Mouse (Mus musculus) liver, embryonic 15.5 days (tissue): ENCODE measurements around the gene Glyctk. TPM values are rescaled to one million over a fixed set of nuclear protein-coding genes. Genes with fewer than 3 reads are reported as not detected.
A peak's percentile ranks its signal among the peaks of the same experiment; 100 is the strongest.
"Not testable (repeated sequence)": the region's sequence is repeated elsewhere in the genome, so short reads cannot be mapped to it uniquely, and the experiment has no call there.

ENCODE experiments used
- ATAC-seq: fragments of 200-750 bp; cut with Nextera tagmentation; 2 replicates; pipeline ENCODE4 v1.8.0; 2017; ENCODE audit warnings: moderate number of reproducible peaks, mild to moderate bottlenecking, moderate library complexity; ENCODE audit not compliant: insufficient read depth
- H3K27ac ChIP-seq: fragments of 300-500 bp; sonication (generic); replicated peaks from 2 replicates; pipeline ENCODE4 v1.5.1; 2015; ENCODE audit warnings: mild to moderate bottlenecking, inconsistent platforms
- H3K27me3 ChIP-seq: fragments of 300-500 bp; sonication (generic); 2 replicates; pipeline ENCODE4 v1.6.1; 2015; ENCODE audit warnings: mild to moderate bottlenecking, inconsistent platforms
- H3K36me3 ChIP-seq: fragments of 300-500 bp; sonication (generic); replicated peaks from 2 replicates; pipeline ENCODE4 v1.6.1; 2015; ENCODE audit warnings: moderate library complexity, mild to moderate bottlenecking, inconsistent platforms
- H3K4me1 ChIP-seq: fragments of 300-500 bp; sonication (generic); replicated peaks from 2 replicates; pipeline ENCODE4 v1.6.1; 2015; ENCODE audit warnings: inconsistent platforms
- H3K4me2 ChIP-seq: fragments of 300-500 bp; sonication (generic); 2 replicates; pipeline ENCODE4 v1.6.1; 2015; ENCODE audit warnings: moderate library complexity, mild to moderate bottlenecking, inconsistent platforms
- H3K4me3 ChIP-seq: fragments of 300-500 bp; sonication (generic); replicated peaks from 2 replicates; pipeline ENCODE4 v1.5.1; 2015; ENCODE audit warnings: mild to moderate bottlenecking, inconsistent platforms
- H3K9ac ChIP-seq: fragments of 300-500 bp; sonication (generic); 2 replicates; pipeline ENCODE4 v1.6.1; 2015; ENCODE audit warnings: moderate library complexity, mild to moderate bottlenecking, inconsistent platforms
- H3K9me3 ChIP-seq: fragments of 300-500 bp; sonication (generic); replicated peaks from 2 replicates; pipeline ENCODE4 v1.6.1; 2016; ENCODE audit warnings: inconsistent platforms
- whole genome bisulfite sequencing: fragments of 180-500 bp; shearing (Covaris S2); methylation state at CpG from one replicate; pipeline ENCODE4 v1.1.7; 2015; ENCODE audit warnings: mixed read lengths; ENCODE audit not compliant: insufficient replicate concordance; 5-methylcytosine and 5-hydroxymethylcytosine counted together
- polyA plus RNA-seq: library from polyadenylated mRNA; unstranded; fragments of >200 nt; fragmentation: Nextera tagmentation; extraction: Ambion mirVana; gene quantifications from 2 replicates; pipeline ENCODE4 v1.2.1, GENCODE M21; 2015

The Glyctk gene
- polyA plus RNA-seq, 1 experiment from 2014 or later, result 22.2 TPM

DNA sequence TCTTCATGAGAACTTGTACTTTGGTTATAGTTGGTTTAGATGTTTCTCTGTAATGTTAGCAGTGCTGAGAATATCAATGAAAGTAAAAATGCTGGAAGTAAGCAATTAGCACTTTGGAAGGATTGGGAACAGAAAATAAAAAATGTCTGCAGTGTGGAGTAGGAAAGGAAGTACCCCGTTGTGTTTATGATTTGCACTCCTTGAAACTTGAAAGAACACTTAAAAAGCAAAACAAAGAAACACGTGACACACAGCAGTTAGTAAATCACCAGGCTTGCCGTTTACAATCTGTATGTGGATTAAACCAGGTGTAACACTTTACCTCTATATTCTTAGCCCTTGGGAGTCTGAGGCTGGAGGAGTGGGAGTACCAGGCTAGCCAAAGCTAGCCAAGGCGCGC lies 18.8 kb upstream of the Glyctk start:
- Histone ChIP-seq H3K9me3 (no peaks in the 10 kb centered on the region), H3K27me3 (no peaks in the 10 kb centered on the region), H3K36me3 (peaks cover 67% of the 10 kb centered on the region), H3K4me1 (peaks cover 34% of the 10 kb centered on the region), H3K4me2 (no peak overlapping the region), H3K9ac (no peak overlapping the region), H3K4me3 (no peak overlapping the region), H3K27ac (no peak overlapping the region)
- 87% methylated on average over 5 of the region's 5 CpGs for WGBS
- no peak for ATAC-seq

DNA sequence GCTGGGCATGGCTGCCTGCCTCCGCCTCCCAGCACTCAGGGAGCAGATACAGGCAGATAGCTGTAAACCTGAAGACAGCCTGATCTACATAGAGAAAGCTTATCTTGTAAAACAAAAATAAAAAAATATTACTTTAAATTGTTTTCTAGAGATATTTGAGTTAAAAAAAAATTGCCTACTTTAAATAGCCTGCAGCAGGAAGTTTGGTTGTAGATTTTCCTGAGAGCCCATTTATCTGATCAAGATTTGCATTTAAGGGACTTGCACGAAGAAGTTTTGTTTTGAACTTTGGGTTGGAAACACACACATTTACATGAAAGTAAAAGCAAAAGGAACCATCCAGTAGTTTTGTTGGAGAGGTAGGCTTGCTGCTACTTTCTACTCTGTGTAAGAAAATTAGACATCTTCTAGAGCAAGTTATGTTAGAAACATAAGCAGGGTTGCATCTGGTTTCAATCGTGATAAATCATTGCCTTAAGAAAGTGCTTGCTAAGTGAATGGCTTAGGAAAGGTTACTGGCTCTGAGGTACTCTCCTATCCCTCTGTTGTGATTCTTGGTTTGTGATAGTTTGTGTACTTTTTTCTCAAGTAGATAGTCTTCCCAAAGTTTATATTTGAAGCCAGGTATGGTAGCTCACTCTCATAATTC lies 17.7 kb upstream of the Glyctk start:
- Histone ChIP-seq H3K4me3 (no peak overlapping the region), H3K4me1 (peaks cover 38% of the 10 kb centered on the region), H3K9me3 (no peaks in the 10 kb centered on the region), H3K27ac (no peak overlapping the region), H3K4me2 (no peak overlapping the region), H3K27me3 (no peaks in the 10 kb centered on the region), H3K36me3 (peaks cover 56% of the 10 kb centered on the region), H3K9ac (no peak overlapping the region)
- ATAC-seq, result no peak
- WGBS, result 48% methylated on average over 3 of the region's 3 CpGs

DNA sequence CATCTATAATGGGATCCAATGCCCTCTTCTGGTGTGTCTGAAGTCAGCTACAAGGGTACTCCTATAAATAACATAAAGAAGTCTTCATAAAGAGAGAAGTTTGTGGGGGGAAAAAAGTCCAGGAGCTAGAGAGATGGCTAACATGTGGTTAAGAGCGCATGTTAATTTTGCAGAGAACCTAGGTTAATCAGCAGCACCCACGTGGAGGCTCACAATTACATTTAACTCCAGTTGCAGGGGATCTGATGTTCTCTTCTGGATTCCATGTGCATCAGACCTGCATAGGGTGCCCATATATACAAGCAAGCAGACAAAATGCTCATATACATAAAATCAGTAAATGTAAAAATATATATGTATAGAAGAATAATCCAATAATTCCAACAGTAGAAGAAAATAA lies 15.4 kb upstream of the Glyctk start:
- H3K9ac ChIP-seq, result peak overlapping the region; percentile 36; the same call in 1 of the 2 replicates

DNA sequence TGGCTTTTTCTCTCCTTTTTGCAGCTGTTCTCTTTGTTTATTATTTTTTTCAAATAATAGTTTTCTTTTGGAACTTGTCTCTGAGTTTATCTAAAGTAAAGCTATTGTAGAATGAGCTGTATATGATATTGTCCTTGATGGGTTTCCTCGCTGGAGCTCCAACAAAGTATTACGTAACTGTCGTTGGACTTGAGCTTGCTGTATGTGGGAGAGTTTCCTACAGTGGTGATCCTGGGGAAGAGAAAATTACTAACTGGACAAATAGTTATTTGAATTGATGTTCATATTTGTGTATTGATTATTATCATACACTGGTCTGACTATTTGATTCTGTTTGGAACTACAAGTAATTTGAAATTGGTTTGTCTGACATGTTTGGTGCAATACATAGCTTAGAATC lies 14.6 kb upstream of the Glyctk start:
- peaks cover 50% of the 10 kb centered on the region for H3K4me1 ChIP-seq
- no peak for ATAC-seq
- peaks cover 25% of the 10 kb centered on the region for H3K36me3 ChIP-seq
- H3K4me2 ChIP-seq, result peak overlapping the region; percentile 93
- H3K9me3 ChIP-seq, result no peaks in the 10 kb centered on the region
- no peaks in the 10 kb centered on the region for H3K27me3 ChIP-seq
- H3K4me3 ChIP-seq, result peak overlapping the region; percentile 86
- peak overlapping the region; percentile 41; the same call in 1 of the 2 replicates for H3K9ac ChIP-seq
- no peak overlapping the region; the same call in 1 of the 2 replicates for H3K27ac ChIP-seq
- 9% methylated on average over 3 of the region's 3 CpGs for WGBS

More for the DNA sequence above, 15.4 kb upstream of the Glyctk start:
- no peak for ATAC-seq
- Histone ChIP-seq H3K4me3 (peak overlapping the region; percentile 86), H3K27me3 (no peaks in the 10 kb centered on the region), H3K4me1 (peaks cover 50% of the 10 kb centered on the region), H3K27ac (no peak overlapping the region), H3K9me3 (no peaks in the 10 kb centered on the region), H3K4me2 (peak overlapping the region; percentile 93), H3K36me3 (peaks cover 34% of the 10 kb centered on the region)
- WGBS, result 44% methylated on average over 2 of the region's 2 CpGs

DNA sequence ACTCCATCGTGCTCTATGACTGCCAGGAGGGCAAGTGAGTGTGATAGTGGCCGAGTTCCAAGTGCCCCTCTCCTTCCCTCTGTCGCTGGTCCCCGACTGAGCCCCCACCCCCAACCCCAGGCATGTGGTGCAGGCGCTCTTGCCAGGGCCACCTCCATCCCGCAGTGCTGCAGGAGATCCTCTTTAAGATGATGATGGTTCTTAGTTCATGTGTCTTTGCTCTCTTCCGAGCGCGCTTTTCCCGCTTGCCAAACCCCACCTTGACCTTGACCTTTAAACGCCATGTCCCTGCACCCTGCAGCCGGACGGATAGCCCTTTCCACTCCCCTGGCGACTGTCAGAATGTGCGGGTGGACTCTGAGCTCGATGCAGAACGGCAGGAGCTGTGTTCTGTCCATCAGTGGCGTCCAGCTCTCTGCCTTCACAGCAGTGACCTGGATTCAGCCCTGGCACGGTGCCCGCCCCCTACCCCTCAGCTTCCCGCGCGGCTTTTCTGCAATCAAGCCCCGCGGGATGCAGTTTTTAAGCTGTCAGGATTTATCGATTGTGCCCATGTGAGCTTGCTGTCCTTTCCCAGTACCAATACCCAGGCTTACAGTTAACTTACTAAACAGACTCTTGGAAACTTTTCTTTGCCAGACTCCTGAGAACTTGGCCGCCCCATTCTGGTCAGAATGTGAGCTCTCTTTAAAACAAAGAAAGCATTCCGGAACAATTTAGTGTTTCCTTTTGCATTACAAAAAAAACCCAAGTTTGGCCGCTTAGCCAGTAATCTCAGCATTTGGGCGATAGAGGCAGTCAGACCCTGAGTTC lies 13.6 kb upstream of the Glyctk start:
- Histone ChIP-seq H3K4me3 (peak overlapping the region; percentile 86), H3K4me1 (peaks cover 50% of the 10 kb centered on the region), H3K9me3 (no peaks in the 10 kb centered on the region), H3K4me2 (peak overlapping the region; percentile 93), H3K27ac (peak overlapping the region; percentile 93), H3K9ac (peak overlapping the region; percentile 77), H3K27me3 (no peaks in the 10 kb centered on the region), H3K36me3 (peaks cover 16% of the 10 kb centered on the region)
- WGBS, result under 1% methylated on average over 30 of the region's 30 CpGs
- ATAC-seq, result peak; percentile 36

DNA sequence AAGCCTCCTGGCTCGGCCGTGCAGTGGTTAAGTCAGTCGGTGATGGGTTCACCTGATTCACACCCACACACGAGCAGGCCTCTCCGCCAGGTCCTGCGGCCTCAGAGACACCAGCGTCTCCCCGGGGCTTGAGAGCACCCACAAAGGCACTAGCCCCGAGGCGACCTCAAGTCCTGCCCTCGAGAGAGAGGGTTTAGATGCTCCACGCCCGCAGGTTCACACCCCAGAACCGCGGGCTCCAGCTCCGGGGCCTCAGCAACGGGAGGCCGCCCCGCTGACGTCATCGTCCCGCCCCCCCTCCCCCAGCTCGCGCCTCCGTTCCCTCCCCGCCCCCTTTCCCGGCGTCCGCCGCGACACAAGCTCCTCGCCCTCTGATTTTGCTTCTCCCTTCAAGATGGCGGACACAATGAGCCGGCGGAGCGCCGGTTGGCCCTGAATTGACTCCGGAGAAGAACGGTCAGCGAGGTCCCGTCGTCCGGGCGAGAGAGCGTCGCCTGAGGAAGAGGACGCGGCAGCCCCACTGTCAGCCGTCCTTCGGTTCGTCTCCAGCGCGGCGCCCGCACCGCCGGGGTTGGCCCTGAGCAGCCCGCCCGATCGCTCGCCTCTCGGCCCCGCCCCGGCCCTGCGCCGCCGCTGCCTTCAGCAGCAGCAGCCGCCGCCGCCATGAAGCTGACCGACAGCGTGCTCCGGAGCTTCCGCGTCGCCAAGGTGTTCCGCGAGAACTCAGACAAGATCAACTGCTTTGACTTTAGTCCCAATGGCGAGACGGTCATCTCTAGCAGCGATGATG lies 12.8 kb upstream of the Glyctk start, which contains the start of gene Wdr82:
TSS of gene Wdr82 (plus strand) at position 373 of the 790 bp plus-strand sequence.
- Histone ChIP-seq H3K4me1 (peaks cover 47% of the 10 kb centered on the region), H3K36me3 (peaks cover 9% of the 10 kb centered on the region; the same call in 1 of the 2 replicates), H3K27ac (peak within 1 kb of the TSS; percentile 93), H3K27me3 (no peaks in the 10 kb centered on the region), H3K9ac (peak within 1 kb of the TSS; percentile 77), H3K4me3 (peak within 1 kb of the TSS; percentile 86), H3K4me2 (peak within 1 kb of the TSS; percentile 93), H3K9me3 (no peaks in the 10 kb centered on the region)
- WGBS, result under 1% methylated on average over 79 of the region's 81 CpGs
- ATAC-seq, result peak; percentile 92

DNA sequence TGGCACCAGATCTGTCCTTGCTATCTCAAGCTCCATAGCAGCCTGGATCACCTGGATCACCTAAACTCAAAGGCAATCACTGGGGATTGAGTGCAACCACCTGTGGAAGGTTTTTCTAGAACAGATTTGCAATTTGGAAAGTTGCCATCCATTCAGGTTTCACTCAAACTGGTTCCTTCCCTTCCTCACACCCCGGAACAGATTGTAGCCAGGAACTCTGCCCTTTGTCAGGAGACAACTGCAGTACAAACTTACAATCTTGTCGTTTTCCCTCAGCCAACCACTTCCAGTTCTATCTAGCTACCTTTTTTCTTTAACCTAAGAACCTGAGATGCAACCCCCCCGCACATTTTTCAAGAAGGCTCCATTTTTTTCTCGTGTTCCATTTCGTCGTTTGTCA lies 12.0 kb upstream of the Glyctk start:
- peaks cover 9% of the 10 kb centered on the region; the same call in 1 of the 2 replicates for H3K36me3 ChIP-seq
- H3K27me3 ChIP-seq, result no peaks in the 10 kb centered on the region; the same call in 1 of the 2 replicates
- H3K4me2 ChIP-seq, result peak overlapping the region; percentile 93
- 44% methylated on average over 6 of the region's 6 CpGs for WGBS
- 0 out of 2 replicates have a peak overlapping the region, but pooled peaks have one; percentile 86 for H3K4me3 ChIP-seq
- no peaks in the 10 kb centered on the region for H3K9me3 ChIP-seq
- H3K9ac ChIP-seq, result no peak overlapping the region
- peaks cover 39% of the 10 kb centered on the region for H3K4me1 ChIP-seq
- no peak for ATAC-seq
- peak overlapping the region; percentile 93; the same call in 1 of the 2 replicates for H3K27ac ChIP-seq

DNA sequence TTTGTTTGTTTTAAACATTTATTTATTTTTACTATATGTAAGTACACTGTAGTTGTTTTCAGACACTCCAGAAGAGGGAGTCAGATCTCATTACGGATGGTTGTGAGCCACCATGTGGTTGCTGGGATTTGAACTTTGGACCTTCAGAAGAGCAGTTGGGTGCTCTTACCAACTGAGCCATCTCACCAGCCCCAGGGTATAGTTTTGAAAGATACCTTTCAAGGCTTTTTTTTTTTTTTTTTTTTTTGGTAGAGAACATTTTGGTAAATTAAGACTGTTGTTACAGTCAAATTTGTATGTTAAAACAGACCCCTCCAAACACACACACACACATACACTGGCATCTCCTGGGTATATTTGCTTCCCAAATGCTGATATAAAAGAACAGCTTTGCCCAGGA lies 11.1 kb upstream of the Glyctk start:
- not testable (repeated sequence) for H3K4me2 ChIP-seq, H3K36me3 ChIP-seq, H3K9ac ChIP-seq, H3K9me3 ChIP-seq, H3K27ac ChIP-seq, H3K27me3 ChIP-seq, H3K4me3 ChIP-seq, ATAC-seq
- WGBS, result 61% methylated on average over 1 of the region's 1 CpGs
- peaks cover 32% of the 10 kb centered on the region for H3K4me1 ChIP-seq

DNA sequence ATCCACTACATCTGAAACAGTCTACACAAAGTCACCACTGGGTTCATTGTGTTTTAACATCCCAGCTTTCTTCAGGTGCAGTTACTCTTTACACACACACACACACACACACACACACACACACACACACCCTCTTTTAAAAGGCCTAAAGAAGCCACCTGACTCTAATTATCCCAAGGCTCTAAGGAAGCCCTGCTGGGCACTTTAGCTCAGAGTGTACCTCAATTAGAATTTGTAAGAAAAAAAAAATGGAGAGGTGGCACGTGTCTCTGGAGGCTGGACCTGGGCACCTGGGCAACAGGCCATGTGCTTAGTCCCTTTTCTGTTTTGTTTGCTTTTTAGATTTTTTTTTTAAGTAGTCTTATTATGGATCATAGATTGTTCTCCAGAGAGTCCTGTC lies 9.8 kb upstream of the Glyctk start:
- ATAC-seq, result no peak
- Histone ChIP-seq H3K27ac (no peak overlapping the region), H3K36me3 (no peaks in the 10 kb centered on the region), H3K9ac (no peak overlapping the region), H3K4me2 (no peak overlapping the region), H3K27me3 (peaks cover 3% of the 10 kb centered on the region; the same call in 1 of the 2 replicates), H3K4me3 (no peak overlapping the region), H3K4me1 (peaks cover 21% of the 10 kb centered on the region), H3K9me3 (no peaks in the 10 kb centered on the region)
- WGBS, result 53% methylated on average over 1 of the region's 1 CpGs

DNA sequence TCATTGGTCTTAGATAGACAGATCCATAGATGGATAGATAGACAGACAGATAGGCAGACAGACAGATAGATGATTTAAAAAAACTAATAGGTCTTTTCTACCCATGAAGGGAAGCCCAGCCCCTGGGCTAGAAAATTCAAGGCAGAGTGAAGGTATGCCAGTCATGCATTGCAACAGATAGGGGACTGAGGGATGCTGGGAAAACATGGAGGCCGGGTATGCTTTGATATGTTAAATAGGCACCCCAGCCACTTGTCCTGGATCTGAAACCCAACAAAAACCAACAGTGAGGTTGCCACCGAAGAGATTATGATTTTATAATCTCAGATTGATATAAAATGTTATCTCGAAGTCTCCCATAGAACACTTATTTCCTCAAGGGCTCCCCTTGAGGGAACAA lies 9.3 kb upstream of the Glyctk start:
- Histone ChIP-seq H3K4me1 (peaks cover 20% of the 10 kb centered on the region), H3K36me3 (no peaks in the 10 kb centered on the region), H3K9ac (no peak overlapping the region), H3K9me3 (no peaks in the 10 kb centered on the region), H3K27ac (no peak overlapping the region), H3K4me3 (no peak overlapping the region), H3K27me3 (peaks cover 3% of the 10 kb centered on the region; the same call in 1 of the 2 replicates), H3K4me2 (no peak overlapping the region)
- ATAC-seq, result no peak
- 63% methylated on average over 3 of the region's 3 CpGs for WGBS
